ENCODE assay signal across 25 mouse cellular contexts in genomic region chr1:21230376-21230775, GRCm38 (mm10). TPM values are rescaled to one million over a fixed set of nuclear protein-coding genes. Genes with fewer than 3 reads are reported as not detected.
"Had no signal": no experiment of that assay in that cellular context is flagged by ENCODE, and none has a peak within 500 bp of the region (broad histone marks: within the 10 kb centered on the region; RNA-seq: fewer than 3 reads in every experiment).

No protein-coding gene starts in this region.

- H3K9ac ChIP-seq: heart, embryonic 13.5 days; heart, embryonic 15.5 days; hindbrain, embryonic 14.5 days; intestine, embryonic 15.5 days; limb, embryonic 12.5 days; liver, embryonic 14.5 days had no signal

- H3K4me1 ChIP-seq: heart, embryonic 13.5 days; heart, embryonic 15.5 days; intestine, embryonic 15.5 days; limb, embryonic 10.5 days had no signal

- H3K4me3 ChIP-seq: gastrocnemius, adult 2 months; heart, adult 2 months; heart, embryonic 13.5 days; heart, embryonic 15.5 days; hindbrain, embryonic 10.5 days; intestine, embryonic 15.5 days; layer of hippocampus, adult 2 months; left cerebral cortex, adult 2 months; limb, embryonic 10.5 days; limb, embryonic 12.5 days had no signal

- ATAC-seq: hindbrain, embryonic 16.5 days; inflammation-experienced regulatory T-cells, adult 6 months; intestine, embryonic 15.5 days; intestine, postnatal 0 days had no signal

- H3K27ac ChIP-seq: gastrocnemius, adult 2 months; heart, adult 2 months; heart, embryonic 13.5 days; heart, embryonic 15.5 days; hindbrain, embryonic 10.5 days; hindbrain, embryonic 14.5 days; intestine, embryonic 15.5 days; layer of hippocampus, adult 2 months; limb, embryonic 10.5 days; limb, embryonic 12.5 days; liver, embryonic 14.5 days had no signal

- H3K9me3 ChIP-seq: heart, embryonic 13.5 days; heart, embryonic 15.5 days; hindbrain, embryonic 10.5 days; intestine, embryonic 15.5 days; limb, embryonic 10.5 days; limb, embryonic 12.5 days had no signal

- DNase-seq: gastrocnemius, adult 2 months; gastrocnemius, postnatal 10 days; gastrocnemius, postnatal 25 days; heart, adult 2 months; heart, postnatal 4 days; kidney, adult 18-20 months; kidney, adult 8-10 months; kidney, postnatal 10 days; kidney, postnatal 25 days; kidney, postnatal 4 days; liver had no signal

- H3K36me3 ChIP-seq: heart, embryonic 15.5 days; intestine, embryonic 15.5 days; limb, embryonic 10.5 days; limb, embryonic 12.5 days had no signal

- H3K27me3 ChIP-seq: heart, embryonic 13.5 days; heart, embryonic 15.5 days; intestine, embryonic 15.5 days; limb, embryonic 12.5 days had no signal

- H3K4me2 ChIP-seq: heart, embryonic 11.5 days; heart, embryonic 13.5 days; heart, embryonic 15.5 days; hindbrain, embryonic 14.5 days; intestine, embryonic 15.5 days; limb, embryonic 12.5 days had no signal

RNA-seq across cellular contexts. Expression of gene Gsta3, which starts 10.0 kb away (rescaled TPM):
- polyA plus RNA-seq: limb, embryonic 10.5 days had no signal
